Mouse (Mus musculus): Measurements from ENCODE around the gene Gbp10.
"Not testable (repeated sequence)": the region's sequence is repeated elsewhere in the genome, so short reads cannot be mapped to it uniquely, and the experiment has no call there.

DNA sequence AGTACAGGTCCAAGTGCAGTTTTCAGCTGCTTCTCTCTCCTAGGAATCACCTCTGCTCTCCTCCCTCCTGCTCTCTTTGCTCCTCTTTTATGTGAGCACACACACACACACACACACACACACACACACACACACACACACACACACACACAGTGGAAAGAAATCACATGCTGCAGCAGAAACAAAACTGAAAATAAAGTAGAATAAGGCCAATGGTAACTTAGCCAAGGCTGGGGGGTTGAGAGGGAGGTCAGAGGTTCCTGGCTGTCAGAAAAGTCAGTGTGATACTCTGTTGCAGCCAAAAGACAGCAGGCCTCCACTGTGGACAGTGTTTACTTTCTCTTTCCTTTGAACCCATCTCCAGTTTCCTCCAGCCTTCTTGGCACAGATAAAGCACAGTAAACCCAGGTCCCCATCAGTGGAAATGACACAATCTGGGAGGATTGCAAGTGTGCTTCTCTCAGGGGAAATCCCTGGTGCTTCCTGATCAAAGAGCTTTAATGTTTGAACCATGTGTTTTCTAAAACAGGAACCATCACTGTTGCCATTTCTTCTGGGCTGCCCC, at the start of gene Gbp10:
- TF ChIP-seq POLR2A (IDR thresholded peaks at IDR 0.05; ENCODE audit: low read depth, low read length); CTCF (conservative IDR thresholded peaks at IDR 0.05; ENCODE audit: insufficient read depth, insufficient read length, low read depth, low read length): not testable (repeated sequence)
